Mouse (Mus musculus): Measurements from ENCODE around the gene P4ha1.

DNA sequence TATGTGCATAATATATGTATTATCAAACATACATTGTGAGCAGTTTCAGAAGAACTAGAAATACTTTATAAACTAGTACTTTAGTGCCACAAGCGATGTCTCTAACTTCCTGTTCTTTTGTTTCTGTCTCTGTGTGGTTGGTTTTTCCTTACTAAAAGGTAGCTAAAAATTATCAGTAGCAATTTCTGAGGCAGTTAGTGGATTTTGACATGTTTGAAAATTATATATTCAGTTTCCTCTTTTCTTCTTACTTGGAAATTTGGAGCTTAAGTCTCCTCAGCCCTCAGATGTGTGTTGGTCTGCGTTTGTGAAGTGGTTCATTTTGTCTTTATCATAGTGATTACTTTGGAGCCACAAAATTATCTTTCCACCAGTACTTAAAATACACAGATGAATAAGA lies 26.4 kb downstream of the P4ha1 start:
- TF ChIP-seq CTCF (IDR thresholded peaks at IDR 0.05; ENCODE audit: extremely low read depth, insufficient read depth, insufficient read length, insufficient replicate concordance) (no peak), POLR2A (IDR thresholded peaks at IDR 0.05; ENCODE audit: low read depth, low read length) (no peak)

Measured in spleen, adult 2 months (tissue).